Mouse (Mus musculus) hindbrain, embryonic 13.5 days (tissue): Measurements from ENCODE around the gene Crabp2. TPM values are rescaled to one million over a fixed set of nuclear protein-coding genes. Genes with fewer than 3 reads are reported as not detected.

Source experiments
- ATAC-seq: fragments of 200-750 bp; cut with Nextera tagmentation; 2 replicates; pipeline ENCODE4 v1.8.0; 2017; ENCODE audit warnings: moderate TSS enrichment; ENCODE audit not compliant: low FRiP score
- H3K27ac ChIP-seq: fragments of 300-500 bp; sonication (generic); 2 replicates; pipeline ENCODE4 v1.5.1; 2015; ENCODE audit warnings: inconsistent platforms, mild to moderate bottlenecking, moderate library complexity
- H3K27me3 ChIP-seq: fragments of 300-500 bp; sonication (generic); 2 replicates; pipeline ENCODE4 v1.6.1; 2015; ENCODE audit warnings: mild to moderate bottlenecking, inconsistent platforms
- H3K36me3 ChIP-seq: fragments of 300-500 bp; sonication (generic); 2 replicates; pipeline ENCODE4 v1.6.1; 2015; ENCODE audit warnings: mild to moderate bottlenecking, inconsistent platforms
- H3K4me1 ChIP-seq: fragments of 300-500 bp; sonication (generic); replicated peaks from 2 replicates; pipeline ENCODE4 v1.6.1; 2015; ENCODE audit warnings: inconsistent platforms
- H3K4me2 ChIP-seq: fragments of 300-500 bp; sonication (generic); 2 replicates; pipeline ENCODE4 v1.6.1; 2015; ENCODE audit warnings: inconsistent platforms, mild to moderate bottlenecking, moderate library complexity
- H3K4me3 ChIP-seq: fragments of 300-500 bp; sonication (generic); 2 replicates; pipeline ENCODE4 v1.5.1; 2015; ENCODE audit warnings: mild to moderate bottlenecking, inconsistent platforms
- H3K9ac ChIP-seq: fragments of 300-500 bp; sonication (generic); 2 replicates; pipeline ENCODE4 v1.6.1; 2015; ENCODE audit warnings: mild to moderate bottlenecking, inconsistent platforms
- H3K9me3 ChIP-seq: fragments of 300-500 bp; sonication (generic); 2 replicates; pipeline ENCODE4 v1.6.1; 2016; ENCODE audit warnings: inconsistent platforms
- WGBS: fragments of 180-500 bp; shearing (Covaris S2); methylation state at CpG from one replicate; pipeline ENCODE4 v1.1.7; 2015; 5-methylcytosine and 5-hydroxymethylcytosine counted together
- polyA plus RNA-seq: library from polyadenylated mRNA; unstranded; fragments of >200 nt; fragmentation: Nextera tagmentation; extraction: Ambion mirVana; gene quantifications from 2 replicates; pipeline ENCODE4 v1.2.1, GENCODE M21; 2015

The Crabp2 gene
- polyA plus RNA-seq, 1 experiment from 2014 or later: 148 TPM

- Histone ChIP-seq H3K27me3 (peaks cover 100% of the 10 kb centered on the region), H3K9ac (no peak overlapping the region), H3K4me1 (peaks cover 37% of the 10 kb centered on the region), H3K27ac (no peak overlapping the region), H3K9me3 (no peaks in the 10 kb centered on the region), H3K4me3 (no peak overlapping the region), H3K36me3 (no peaks in the 10 kb centered on the region), H3K4me2 (no peak overlapping the region)
- no peak for ATAC-seq
- WGBS: 22% methylated on average over 11 of the region's 11 CpGs
Observed at GRCm38 (mm10) chr3:87995331-87995730, 46.9 kb downstream of the Crabp2 start.

DNA sequence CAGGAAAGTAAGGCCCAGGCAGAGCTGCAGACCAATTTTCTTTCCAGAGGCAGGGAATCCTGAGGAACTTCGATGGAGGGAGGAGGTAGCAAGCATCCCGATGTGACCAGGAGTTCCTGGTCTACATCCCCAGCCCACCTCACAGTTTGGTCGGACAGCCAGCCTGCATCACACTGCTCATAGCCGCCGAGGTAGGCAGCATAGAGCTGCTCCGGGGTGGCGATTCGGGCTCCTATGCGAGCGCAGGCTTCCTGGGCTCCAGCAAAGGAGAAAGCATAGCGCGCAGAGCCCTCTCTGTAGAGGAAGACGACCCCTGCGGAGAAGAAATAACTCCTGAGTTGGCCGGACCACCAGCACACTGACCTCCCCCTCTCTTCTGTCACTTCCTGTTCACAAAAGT, 47.9 kb downstream of the Crabp2 start:
- Histone ChIP-seq H3K4me3 (peak overlapping the region; percentile 45), H3K9me3 (no peaks in the 10 kb centered on the region), H3K27ac (no peak overlapping the region), H3K9ac (peak overlapping the region; percentile 69; the same call in 1 of the 2 replicates), H3K36me3 (no peaks in the 10 kb centered on the region), H3K4me2 (peak overlapping the region; percentile 70), H3K27me3 (peaks cover 100% of the 10 kb centered on the region), H3K4me1 (peaks cover 44% of the 10 kb centered on the region)
- WGBS: 3% methylated on average over 15 of the region's 15 CpGs
- ATAC-seq: no peak

DNA sequence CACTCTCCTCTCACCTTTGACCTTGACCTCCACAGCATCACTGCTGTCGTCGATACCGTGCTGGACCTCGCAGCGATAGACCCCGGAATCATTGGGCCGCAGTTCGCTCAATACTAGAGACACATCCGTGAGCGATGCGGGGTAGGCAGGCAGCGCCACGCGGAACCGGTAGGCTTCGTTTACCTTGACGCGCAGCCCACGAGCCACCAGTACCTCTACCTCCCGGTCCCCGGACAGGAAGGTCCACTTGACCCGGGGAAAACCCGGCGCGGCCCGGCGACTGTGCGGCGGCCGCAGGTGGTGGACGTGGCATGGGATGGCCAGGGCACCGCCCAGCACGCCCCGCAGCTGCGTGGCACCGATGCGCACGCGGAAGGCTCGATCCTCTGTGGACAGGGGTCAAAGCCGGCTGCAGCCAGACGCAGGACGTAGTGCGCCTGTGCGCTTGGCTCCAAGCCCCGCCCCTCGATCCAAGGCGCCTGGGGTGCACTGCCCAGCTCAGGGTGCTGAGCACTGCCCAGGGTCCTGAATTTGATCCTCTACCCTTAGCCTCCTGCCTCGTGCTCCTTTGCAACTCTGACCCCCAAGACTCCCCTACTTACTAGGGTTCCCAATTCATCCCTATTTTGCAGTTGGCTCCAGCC, 48.6 kb downstream of the Crabp2 start:
- peaks cover 51% of the 10 kb centered on the region for H3K4me1 ChIP-seq
- peak overlapping the region; percentile 70 for H3K4me2 ChIP-seq
- peak overlapping the region; percentile 45 for H3K4me3 ChIP-seq
- no peaks in the 10 kb centered on the region for H3K36me3 ChIP-seq
- H3K27ac ChIP-seq: no peak overlapping the region
- peak overlapping the region; percentile 69 for H3K9ac ChIP-seq
- 1% methylated on average over 49 of the region's 49 CpGs for WGBS
- no peaks in the 10 kb centered on the region for H3K9me3 ChIP-seq
- ATAC-seq: no peak
- H3K27me3 ChIP-seq: peaks cover 100% of the 10 kb centered on the region

GRCm38 (mm10) chr3:87998747-87999146, 50.3 kb downstream of the Crabp2 start:
- Histone ChIP-seq H3K9ac (no peak overlapping the region), H3K4me1 (peaks cover 59% of the 10 kb centered on the region), H3K9me3 (no peaks in the 10 kb centered on the region), H3K4me2 (peak overlapping the region; percentile 83), H3K36me3 (no peaks in the 10 kb centered on the region), H3K27ac (no peak overlapping the region; the same call in 1 of the 2 replicates), H3K27me3 (peaks cover 100% of the 10 kb centered on the region), H3K4me3 (peak overlapping the region; percentile 47)
- 2% methylated on average over 7 of the region's 7 CpGs for WGBS
- ATAC-seq: peak; percentile 38; the same call in 1 of the 2 replicates

DNA sequence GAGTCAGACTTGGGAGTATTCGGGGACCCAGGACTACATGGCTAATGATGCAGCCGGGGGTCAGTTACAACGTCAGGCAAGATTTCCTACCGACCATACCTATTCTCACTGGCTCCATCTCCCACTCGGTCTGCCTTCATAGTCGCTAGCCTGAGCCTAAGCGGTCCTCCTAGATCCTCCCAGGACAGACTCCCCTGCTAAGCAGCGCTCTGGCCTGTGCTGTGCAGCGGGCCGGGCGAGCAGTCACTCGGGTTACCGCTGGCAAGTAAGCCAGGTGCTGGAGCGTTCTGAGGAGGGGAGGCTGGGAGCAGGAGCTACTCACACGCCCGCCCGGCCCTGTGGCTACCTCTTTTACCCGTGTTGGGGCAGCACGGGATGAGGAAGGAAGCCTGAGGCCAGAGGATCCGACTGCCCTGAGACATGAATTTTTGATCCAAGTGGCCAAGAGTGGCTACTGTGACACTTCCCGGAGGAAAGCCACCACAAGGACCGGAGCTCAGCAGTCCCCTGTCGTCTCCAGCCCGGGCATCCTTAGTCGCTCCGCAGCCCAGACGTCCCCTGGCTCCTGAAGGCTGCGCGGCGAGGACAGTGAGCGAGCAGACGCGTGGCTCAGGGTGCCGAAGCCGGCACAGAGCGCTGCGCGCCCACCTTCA, 50.9 kb downstream of the Crabp2 start:
- WGBS: under 1% methylated on average over 38 of the region's 38 CpGs
- H3K4me2 ChIP-seq: peak overlapping the region; percentile 83
- ATAC-seq: peak; percentile 15
- H3K4me3 ChIP-seq: peak overlapping the region; percentile 47
- H3K27ac ChIP-seq: peak overlapping the region; percentile 37
- H3K36me3 ChIP-seq: no peaks in the 10 kb centered on the region
- H3K4me1 ChIP-seq: peaks cover 59% of the 10 kb centered on the region
- peak overlapping the region; percentile 67 for H3K9ac ChIP-seq
- H3K9me3 ChIP-seq: no peaks in the 10 kb centered on the region
- peaks cover 99% of the 10 kb centered on the region for H3K27me3 ChIP-seq

DNA sequence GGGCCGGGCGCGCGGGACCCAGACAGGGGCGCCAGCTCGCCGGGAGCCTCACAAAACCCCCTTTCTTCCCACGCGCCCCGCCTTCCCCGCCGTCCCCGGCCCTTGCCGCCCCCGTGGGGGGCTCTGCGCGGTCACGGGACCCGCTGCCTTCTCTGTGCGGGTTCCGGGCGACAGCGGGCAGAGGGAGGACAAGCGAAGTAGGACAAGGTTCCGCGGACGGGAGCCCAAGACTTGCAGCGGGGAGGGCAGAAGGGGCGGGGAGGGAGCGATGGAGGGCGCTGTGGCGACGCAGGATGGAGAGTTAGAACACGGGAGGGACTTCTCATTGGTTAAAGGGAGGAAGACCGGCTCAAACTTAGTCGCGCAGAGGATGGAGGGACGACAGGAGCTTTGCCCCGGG, 51.7 kb downstream of the Crabp2 start, which contains the start of gene Bcan:
Gene Bcan (minus strand): TSS at position 50 of the 400 bp plus-strand sequence.
- H3K9me3 ChIP-seq: no peaks in the 10 kb centered on the region
- H3K4me2 ChIP-seq: peak within 1 kb of the TSS; percentile 83
- peaks cover 93% of the 10 kb centered on the region for H3K27me3 ChIP-seq
- peak within 1 kb of the TSS; percentile 37 for H3K27ac ChIP-seq
- H3K4me1 ChIP-seq: peaks cover 59% of the 10 kb centered on the region
- H3K36me3 ChIP-seq: no peaks in the 10 kb centered on the region
- peak within 1 kb of the TSS; percentile 47 for H3K4me3 ChIP-seq
- H3K9ac ChIP-seq: peak within 1 kb of the TSS; percentile 67
- WGBS: under 1% methylated on average over 36 of the region's 39 CpGs
- peak; percentile 3; the same call in 1 of the 2 replicates for ATAC-seq

DNA sequence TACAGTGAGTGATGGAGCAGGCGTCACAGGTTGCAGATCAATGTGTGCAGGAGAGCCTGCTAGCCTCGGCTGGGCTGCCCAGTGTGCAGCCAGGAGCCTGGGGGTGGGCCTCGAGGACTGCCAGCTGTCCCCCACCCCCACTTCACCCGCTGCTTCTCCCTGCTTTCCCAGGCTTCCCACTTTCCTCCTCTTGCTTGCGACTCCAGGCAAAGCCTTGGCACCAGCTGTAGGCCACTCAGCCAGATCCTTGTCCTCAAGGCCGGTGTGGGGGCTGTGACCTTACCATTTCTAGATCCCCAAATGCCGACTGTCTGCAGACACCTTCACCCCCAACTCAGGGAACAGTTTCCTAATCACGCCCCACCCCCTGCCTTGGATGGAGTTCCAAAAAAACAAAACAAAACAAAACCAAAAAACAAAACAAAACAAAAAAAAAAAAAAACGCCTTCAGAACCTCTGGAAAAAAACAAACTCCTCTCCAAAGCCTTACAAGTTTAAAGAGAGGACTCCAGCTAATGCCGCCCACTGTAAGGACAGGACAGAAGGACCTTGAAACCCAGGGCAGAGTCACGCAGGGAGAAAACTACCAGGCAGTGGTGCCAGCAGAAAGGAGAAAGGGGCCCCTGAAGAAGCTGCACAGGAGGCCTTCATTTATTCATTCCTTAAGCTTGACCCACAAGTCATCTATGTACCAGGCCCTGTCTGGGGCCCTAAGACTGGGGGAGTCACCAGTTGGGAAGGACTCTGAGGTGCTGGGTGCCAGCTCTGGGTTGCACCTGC, 52.5 kb downstream of the Crabp2 start:
- peaks cover 89% of the 10 kb centered on the region for H3K27me3 ChIP-seq
- H3K9me3 ChIP-seq: no peaks in the 10 kb centered on the region
- H3K9ac ChIP-seq: peak overlapping the region; percentile 67; the same call in 1 of the 2 replicates
- no peak for ATAC-seq
- H3K27ac ChIP-seq: no peak overlapping the region
- H3K4me1 ChIP-seq: peaks cover 56% of the 10 kb centered on the region
- H3K4me3 ChIP-seq: peak overlapping the region; percentile 47
- H3K36me3 ChIP-seq: no peaks in the 10 kb centered on the region
- 17% methylated on average over 11 of the region's 11 CpGs for WGBS
- H3K4me2 ChIP-seq: peak overlapping the region; percentile 83

- Histone ChIP-seq H3K4me3 (no peak overlapping the region), H3K9ac (no peak overlapping the region), H3K9me3 (no peaks in the 10 kb centered on the region), H3K4me2 (peak overlapping the region; percentile 27; the same call in 1 of the 2 replicates), H3K27me3 (peaks cover 75% of the 10 kb centered on the region), H3K36me3 (no peaks in the 10 kb centered on the region), H3K27ac (no peak overlapping the region), H3K4me1 (peaks cover 42% of the 10 kb centered on the region)
- WGBS: 4% methylated on average over 17 of the region's 17 CpGs
- 0 out of 2 replicates have a peak, but pooled peaks have one; percentile 9 for ATAC-seq
Observed at GRCm38 (mm10) chr3:88002291-88002976, 54.0 kb downstream of the Crabp2 start.

Other genes starting within 250 kb of the Crabp2 start
- 0.43 and 0.71 TPM in 2 replicates for gene Lrrc71, start 200.0 kb upstream of the Crabp2 start, polyA plus RNA-seq
- 29.2 and 40.2 TPM in 2 replicates for gene Ntrk1, start 153.5 kb upstream of the Crabp2 start, polyA plus RNA-seq
- 1.4 TPM in 2 replicates for gene Insrr, start 151.7 kb upstream of the Crabp2 start, polyA plus RNA-seq
- 9.8 and 11.0 TPM in 2 replicates for gene Pear1, start 124.4 kb upstream of the Crabp2 start, polyA plus RNA-seq
- not detected in 2 replicates for gene Sh2d2a, start 101.9 kb upstream of the Crabp2 start, polyA plus RNA-seq
- 15.5 and 15.6 TPM in 2 replicates for gene Prcc, start 63.1 kb upstream of the Crabp2 start, polyA plus RNA-seq
- gene Hdgf, start 42.3 kb upstream of the Crabp2 start, polyA plus RNA-seq: 139 and 155 TPM in 2 replicates
- gene Mrpl24, start 29.2 kb upstream of the Crabp2 start, polyA plus RNA-seq: 63.9 and 70.1 TPM in 2 replicates
- gene Isg20l2, start 18.4 kb upstream of the Crabp2 start, polyA plus RNA-seq: 40.1 and 40.7 TPM in 2 replicates
- gene Rrnad1, start 17.9 kb upstream of the Crabp2 start, polyA plus RNA-seq: 19.3 and 20.7 TPM in 2 replicates
- 49.5 and 55.3 TPM in 2 replicates for gene Nes, start 22.4 kb downstream of the Crabp2 start, polyA plus RNA-seq
- 35.8 and 39.8 TPM in 2 replicates for gene Bcan, start 51.6 kb downstream of the Crabp2 start, polyA plus RNA-seq
- 0.47 and 0.56 TPM in 2 replicates for gene Hapln2, start 78.9 kb downstream of the Crabp2 start, polyA plus RNA-seq
- 27.4 and 30.6 TPM in 2 replicates for gene Gpatch4, start 94.4 kb downstream of the Crabp2 start, polyA plus RNA-seq
- 151 and 163 TPM in 2 replicates for gene Naxe, start 109.8 kb downstream of the Crabp2 start, polyA plus RNA-seq
- gene Ttc24, start 129.6 kb downstream of the Crabp2 start, polyA plus RNA-seq: not detected in 2 replicates
- gene Iqgap3, start 133.3 kb downstream of the Crabp2 start, polyA plus RNA-seq: 3.2 and 3.6 TPM in 2 replicates
- gene Mef2d, start 193.7 kb downstream of the Crabp2 start, polyA plus RNA-seq: 14.5 and 14.8 TPM in 2 replicates